Mouse (Mus musculus) hindlimb bud, embryonic 11.5 days (tissue): ENCODE results near the gene Sox5.

Experiments used
- DNase-seq: peaks from one replicate; pipeline ENCODE4 v3.0.0-alpha.2; 2012; ENCODE audit warnings: low read depth, low spot score; ENCODE audit errors: extremely low spot score

Gene Sox5

GRCm38 (mm10) chr6:144061814-144062213 lies 720.0 kb downstream of the Sox5 start:
- no peak for DNase-seq

- no peak for DNase-seq
Measured at GRCm38 (mm10) chr6:144057098-144057632, 724.6 kb downstream of the Sox5 start.

- DNase-seq: no peak
Measured at GRCm38 (mm10) chr6:144056252-144057097, 725.3 kb downstream of the Sox5 start.

GRCm38 (mm10) chr6:144052487-144052886 lies 729.3 kb downstream of the Sox5 start:
- DNase-seq: no peak

GRCm38 (mm10) chr6:144051316-144051715 lies 730.5 kb downstream of the Sox5 start:
- DNase-seq: no peak

- DNase-seq: no peak
Measured at GRCm38 (mm10) chr6:144048201-144048924, 733.4 kb downstream of the Sox5 start.

GRCm38 (mm10) chr6:144045503-144045902 lies 736.3 kb downstream of the Sox5 start:
- no peak for DNase-seq

GRCm38 (mm10) chr6:144044381-144044780 lies 737.4 kb downstream of the Sox5 start:
- DNase-seq: no peak

- no peak for DNase-seq
Measured at GRCm38 (mm10) chr6:144042936-144043335, 738.8 kb downstream of the Sox5 start.

- DNase-seq: no peak
Measured at GRCm38 (mm10) chr6:144041941-144042340, 739.8 kb downstream of the Sox5 start.

GRCm38 (mm10) chr6:144041188-144041587 lies 740.6 kb downstream of the Sox5 start:
- no peak for DNase-seq

GRCm38 (mm10) chr6:144040349-144040748 lies 741.4 kb downstream of the Sox5 start:
- no peak for DNase-seq

- DNase-seq: no peak
Measured at GRCm38 (mm10) chr6:144039221-144039620, 742.6 kb downstream of the Sox5 start.

- no peak for DNase-seq
Measured at GRCm38 (mm10) chr6:144033191-144033590, 748.6 kb downstream of the Sox5 start.

- DNase-seq: no peak
Measured at GRCm38 (mm10) chr6:144016929-144017328, 764.8 kb downstream of the Sox5 start.

- no peak for DNase-seq
Measured at GRCm38 (mm10) chr6:144011880-144012524, 769.8 kb downstream of the Sox5 start.

- DNase-seq: no peak
Measured at GRCm38 (mm10) chr6:144010995-144011394, 770.8 kb downstream of the Sox5 start.

GRCm38 (mm10) chr6:144010285-144010684 lies 771.5 kb downstream of the Sox5 start:
- DNase-seq: no peak

- no peak for DNase-seq
Measured at GRCm38 (mm10) chr6:144005132-144005531, 776.6 kb downstream of the Sox5 start.

- DNase-seq: peak; percentile 5
Measured at GRCm38 (mm10) chr6:143998201-143998600, 783.6 kb downstream of the Sox5 start.

- DNase-seq: peak; percentile 22
Measured at GRCm38 (mm10) chr6:143997616-143998015, 784.2 kb downstream of the Sox5 start.
